Mouse (Mus musculus) neural tube, embryonic 15.5 days (tissue): ENCODE results near the gene Erlin1. TPM values are rescaled to one million over a fixed set of nuclear protein-coding genes. Genes with fewer than 3 reads are reported as not detected.

Experiments
- ATAC-seq: fragments of 200-750 bp; cut with Nextera tagmentation; 2 replicates; pipeline ENCODE4 v1.8.0; 2017; ENCODE audit warnings: mild to moderate bottlenecking, moderate TSS enrichment, moderate library complexity; ENCODE audit not compliant: low FRiP score
- H3K27ac ChIP-seq: fragments of 300-500 bp; sonication (generic); replicated peaks from 2 replicates; pipeline ENCODE4 v1.5.1; 2015; ENCODE audit warnings: mild to moderate bottlenecking, inconsistent platforms
- H3K27me3 ChIP-seq: fragments of 300-500 bp; sonication (generic); replicated peaks from 2 replicates; pipeline ENCODE4 v1.6.1; 2015; ENCODE audit warnings: inconsistent platforms
- H3K36me3 ChIP-seq: fragments of 300-500 bp; sonication (generic); 2 replicates; pipeline ENCODE4 v1.6.1; 2015; ENCODE audit warnings: inconsistent platforms
- H3K4me1 ChIP-seq: fragments of 300-500 bp; sonication (generic); 2 replicates; pipeline ENCODE4 v1.6.1; 2015; ENCODE audit warnings: inconsistent platforms
- H3K4me2 ChIP-seq: fragments of 300-500 bp; sonication (generic); 2 replicates; pipeline ENCODE4 v1.6.1; 2015; ENCODE audit warnings: inconsistent platforms, mild to moderate bottlenecking, moderate library complexity
- H3K4me3 ChIP-seq: fragments of 300-500 bp; sonication (generic); replicated peaks from 2 replicates; pipeline ENCODE4 v1.5.1; 2015; ENCODE audit warnings: mild to moderate bottlenecking, inconsistent platforms
- H3K9ac ChIP-seq: fragments of 300-500 bp; sonication (generic); replicated peaks from 2 replicates; pipeline ENCODE4 v1.6.1; 2015; ENCODE audit warnings: mild to moderate bottlenecking, inconsistent platforms
- H3K9me3 ChIP-seq: fragments of 300-500 bp; sonication (generic); replicated peaks from 2 replicates; pipeline ENCODE4 v1.6.1; 2016; ENCODE audit warnings: inconsistent platforms
- WGBS: fragments of 180-500 bp; shearing (Covaris S2); methylation state at CpG from one replicate; pipeline ENCODE4 v1.1.7; 2015; ENCODE audit warnings: mixed read lengths; 5-methylcytosine and 5-hydroxymethylcytosine counted together
- polyA plus RNA-seq: library from polyadenylated mRNA; unstranded; fragments of >200 nt; fragmentation: Nextera tagmentation; extraction: Ambion mirVana; gene quantifications from 2 replicates; pipeline ENCODE4 v1.2.1, GENCODE M21; 2015

Gene Erlin1
- polyA plus RNA-seq, 1 experiment from 2014 or later: 20.2 TPM

DNA sequence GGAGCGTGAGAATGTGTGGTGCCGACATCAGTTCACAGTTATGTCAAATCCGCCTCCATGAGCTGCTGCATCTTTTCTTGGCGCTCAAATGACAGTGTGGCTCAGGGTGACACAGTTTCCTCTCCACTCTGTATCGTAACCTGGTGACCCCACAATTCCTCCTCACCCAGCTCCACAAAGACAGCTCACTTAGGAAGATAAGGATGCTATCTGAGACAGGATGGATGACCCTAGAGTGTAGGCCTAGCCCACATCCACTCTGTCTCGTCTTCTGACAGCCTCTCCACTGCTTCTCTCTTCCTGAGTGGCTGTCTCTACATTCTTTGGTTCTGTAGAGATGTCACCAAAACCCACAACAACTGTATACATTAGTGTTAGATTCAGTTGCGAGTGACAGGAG lies 74.2 kb downstream of the Erlin1 start:
- Histone ChIP-seq H3K36me3 (no peaks in the 10 kb centered on the region), H3K9ac (no peak overlapping the region), H3K9me3 (no peaks in the 10 kb centered on the region), H3K4me2 (no peak overlapping the region), H3K27me3 (no peaks in the 10 kb centered on the region), H3K4me3 (no peak overlapping the region), H3K27ac (no peak overlapping the region), H3K4me1 (no peaks in the 10 kb centered on the region)
- no peak for ATAC-seq
- WGBS: 88% methylated on average over 7 of the region's 7 CpGs

DNA sequence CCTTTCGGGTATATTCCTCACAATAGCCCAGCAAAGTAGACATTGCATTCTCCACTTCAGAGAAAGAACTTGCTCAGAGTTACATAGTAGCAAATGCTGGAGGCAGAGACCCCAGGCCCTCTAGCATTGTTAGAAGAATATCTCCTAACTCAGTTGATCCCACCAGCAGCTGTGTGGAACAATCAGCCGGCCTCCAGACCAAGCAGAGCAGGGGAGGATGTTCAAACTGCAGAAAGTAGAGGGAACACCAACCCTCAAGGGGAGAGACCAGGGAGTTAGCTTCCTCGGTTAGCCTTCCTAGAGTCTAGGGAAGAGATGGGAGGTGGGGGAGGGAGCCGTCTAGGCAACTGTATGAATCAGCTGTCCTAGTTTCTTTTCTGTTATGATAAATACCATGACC lies 77.1 kb downstream of the Erlin1 start:
- Histone ChIP-seq H3K4me2 (no peak overlapping the region), H3K9me3 (no peaks in the 10 kb centered on the region), H3K4me1 (no peaks in the 10 kb centered on the region), H3K27me3 (no peaks in the 10 kb centered on the region), H3K9ac (no peak overlapping the region), H3K36me3 (no peaks in the 10 kb centered on the region), H3K27ac (no peak overlapping the region), H3K4me3 (no peak overlapping the region)
- WGBS: 78% methylated on average over 4 of the region's 4 CpGs
- no peak for ATAC-seq

DNA sequence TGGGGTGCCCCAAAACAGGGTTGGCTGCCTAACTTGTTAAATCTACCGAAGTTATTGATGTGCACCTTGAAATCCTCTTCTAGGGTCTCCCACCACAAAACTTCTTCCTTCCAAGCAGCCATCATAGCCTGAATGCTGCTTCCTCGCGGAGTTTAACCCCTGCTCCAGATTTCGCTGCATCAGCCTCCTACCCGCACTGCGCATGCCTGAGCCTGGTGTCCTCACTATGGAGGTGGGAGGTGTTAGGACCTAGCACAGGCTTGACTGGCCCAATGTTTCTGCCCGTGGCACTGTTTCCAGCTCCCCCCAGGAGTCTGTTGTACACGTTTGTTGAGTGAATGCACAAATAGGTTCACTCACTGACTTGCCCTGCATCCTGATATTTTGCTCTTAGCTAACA lies 79.2 kb downstream of the Erlin1 start:
- Histone ChIP-seq H3K36me3 (no peaks in the 10 kb centered on the region), H3K4me3 (no peak overlapping the region), H3K4me1 (peaks cover 9% of the 10 kb centered on the region; the same call in 1 of the 2 replicates), H3K9ac (no peak overlapping the region), H3K9me3 (no peaks in the 10 kb centered on the region), H3K27ac (no peak overlapping the region), H3K4me2 (no peak overlapping the region), H3K27me3 (0 out of 2 replicates have a peak, but pooled peaks cover 4% of the 10 kb centered on the region)
- WGBS: 86% methylated on average over 8 of the region's 8 CpGs
- no peak for ATAC-seq

DNA sequence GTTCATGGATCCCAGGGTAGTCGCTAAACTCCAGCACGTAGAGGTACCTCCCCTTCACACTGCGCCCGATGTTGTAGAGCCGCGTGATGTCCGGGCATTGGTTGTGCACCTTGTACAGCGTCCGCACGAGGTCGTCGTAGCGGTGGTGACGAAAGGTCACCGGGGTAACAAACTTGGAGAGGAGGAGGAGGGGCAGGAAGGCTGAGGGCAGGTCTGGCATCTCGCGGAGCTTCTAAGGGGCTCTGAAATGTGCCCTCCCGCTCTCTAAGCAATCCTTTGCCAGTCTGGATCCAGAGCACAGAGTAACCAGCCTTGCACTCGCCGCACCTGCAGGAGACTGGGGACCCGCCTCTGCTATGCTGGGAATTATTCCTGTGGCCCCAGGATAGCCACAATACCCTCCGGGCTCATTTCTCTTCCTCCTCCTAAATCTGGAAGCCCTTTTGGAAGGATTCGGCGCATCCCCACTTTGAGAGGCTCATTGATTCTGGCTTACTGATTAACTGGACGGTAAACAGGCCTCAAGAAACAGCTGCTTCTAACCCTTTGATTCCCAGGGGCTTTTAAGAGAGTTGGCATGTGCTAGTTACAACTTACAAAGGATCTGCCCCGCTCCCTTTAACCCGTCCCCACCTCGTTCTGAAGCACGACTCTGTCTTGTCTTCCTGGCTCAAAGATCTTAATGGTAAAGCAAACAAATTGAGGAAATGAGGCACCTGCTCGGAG lies 83.4 kb downstream of the Erlin1 start, which contains the start of gene Cpn1:
TSS of gene Cpn1 (minus strand) at position 488 of the 726 bp plus-strand sequence.
- Histone ChIP-seq H3K4me2 (peak within 1 kb of the TSS; percentile 54), H3K36me3 (no peaks in the 10 kb centered on the region), H3K9ac (peak within 1 kb of the TSS; percentile 17; the same call in 1 of the 2 replicates), H3K27ac (no peak within 1 kb of the TSS), H3K27me3 (0 out of 2 replicates have a peak, but pooled peaks cover 4% of the 10 kb centered on the region), H3K4me3 (peak within 1 kb of the TSS; percentile 24), H3K9me3 (no peaks in the 10 kb centered on the region), H3K4me1 (peaks cover 9% of the 10 kb centered on the region; the same call in 1 of the 2 replicates)
- ATAC-seq: no peak
- WGBS: 4% methylated on average over 30 of the region's 30 CpGs

Other genes with a start within 250 kb of the Erlin1 start
- gene Dnmbp, start 129.6 kb downstream of the Erlin1 start, polyA plus RNA-seq: 8.0 and 12.7 TPM in 2 replicates
- gene Cpn1, start 83.2 kb downstream of the Erlin1 start, polyA plus RNA-seq: 0.10 and 1.3 TPM in 2 replicates
- gene Cyp2c23, start 40.6 kb downstream of the Erlin1 start, polyA plus RNA-seq: 0.09 TPM in 1 of 2 replicates, not detected in the other
- gene Chuk, start 37.7 kb upstream of the Erlin1 start, polyA plus RNA-seq: 55.8 and 62.6 TPM in 2 replicates
- gene Cwf19l1, start 66.1 kb upstream of the Erlin1 start, polyA plus RNA-seq: 29.8 and 31.1 TPM in 2 replicates
- 158 and 169 TPM in 2 replicates for gene Bloc1s2, start 76.7 kb upstream of the Erlin1 start, polyA plus RNA-seq
- gene Pkd2l1, start 122.7 kb upstream of the Erlin1 start, polyA plus RNA-seq: 3.0 and 3.7 TPM in 2 replicates
- 4.4 and 4.8 TPM in 2 replicates for gene Scd3, start 133.5 kb upstream of the Erlin1 start, polyA plus RNA-seq
- 256 and 264 TPM in 2 replicates for gene Scd2, start 223.9 kb upstream of the Erlin1 start, polyA plus RNA-seq